Mouse (Mus musculus): ENCODE data around the gene Mapk12.
A peak's percentile ranks its signal among the peaks of the same experiment; 100 is the strongest.

Mapk12 gene

DNA sequence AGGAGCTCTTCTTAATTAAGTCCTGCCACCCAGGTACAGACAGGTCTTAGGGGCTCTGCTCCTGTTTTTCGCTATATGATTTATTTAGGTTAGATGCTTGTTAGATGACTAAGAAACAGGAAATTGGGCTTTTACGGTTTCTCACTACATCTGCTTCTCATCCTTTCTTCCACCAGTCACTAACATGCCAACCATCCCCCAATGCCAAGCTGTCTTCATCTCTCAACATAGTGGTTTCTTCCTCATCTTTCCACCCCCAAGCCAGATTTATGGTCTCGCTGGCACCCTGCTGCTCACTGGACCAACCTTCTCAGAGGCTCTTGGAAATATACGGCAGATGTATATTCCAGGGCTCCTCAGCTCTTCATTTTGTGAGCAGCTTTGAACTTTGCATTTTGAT lies 49.8 kb downstream of the Mapk12 start:
- peak; percentile 47 for DNase-seq

DNA sequence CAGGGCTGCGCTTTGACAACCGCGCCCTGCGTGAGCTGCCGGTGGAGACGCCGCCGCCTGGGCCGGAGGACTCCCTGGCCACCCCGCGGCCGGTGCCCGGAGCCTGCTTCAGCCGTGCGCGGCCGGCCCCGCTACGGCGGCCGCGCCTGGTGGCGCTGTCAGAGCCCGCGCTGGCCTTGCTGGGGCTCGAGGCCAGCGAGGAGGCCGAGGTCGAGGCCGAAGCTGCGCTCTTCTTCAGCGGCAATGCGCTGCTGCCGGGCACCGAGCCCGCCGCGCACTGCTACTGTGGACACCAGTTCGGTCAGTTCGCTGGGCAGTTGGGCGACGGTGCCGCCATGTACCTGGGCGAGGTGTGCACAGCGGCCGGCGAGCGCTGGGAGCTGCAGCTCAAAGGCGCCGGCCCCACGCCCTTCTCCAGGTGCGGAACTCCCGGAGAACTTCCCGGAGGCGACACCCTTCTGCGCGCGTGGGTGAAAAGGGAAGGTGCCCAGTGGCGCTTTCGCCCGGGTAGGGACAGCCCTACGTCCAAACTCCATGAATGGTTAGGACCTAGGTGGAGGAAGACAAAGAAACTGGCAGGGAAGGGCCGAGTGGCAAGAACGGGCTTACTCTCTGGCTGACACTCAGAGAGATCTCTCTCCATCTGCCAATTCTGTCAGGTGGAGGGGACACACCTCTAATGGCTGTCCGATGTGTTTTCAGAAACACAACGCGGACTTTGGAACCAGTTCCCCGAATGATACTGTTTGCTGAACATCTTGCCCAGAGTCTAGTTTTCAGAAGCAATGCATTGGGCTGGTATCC lies 51.1 kb downstream of the Mapk12 start:
- no peak for DNase-seq

DNA sequence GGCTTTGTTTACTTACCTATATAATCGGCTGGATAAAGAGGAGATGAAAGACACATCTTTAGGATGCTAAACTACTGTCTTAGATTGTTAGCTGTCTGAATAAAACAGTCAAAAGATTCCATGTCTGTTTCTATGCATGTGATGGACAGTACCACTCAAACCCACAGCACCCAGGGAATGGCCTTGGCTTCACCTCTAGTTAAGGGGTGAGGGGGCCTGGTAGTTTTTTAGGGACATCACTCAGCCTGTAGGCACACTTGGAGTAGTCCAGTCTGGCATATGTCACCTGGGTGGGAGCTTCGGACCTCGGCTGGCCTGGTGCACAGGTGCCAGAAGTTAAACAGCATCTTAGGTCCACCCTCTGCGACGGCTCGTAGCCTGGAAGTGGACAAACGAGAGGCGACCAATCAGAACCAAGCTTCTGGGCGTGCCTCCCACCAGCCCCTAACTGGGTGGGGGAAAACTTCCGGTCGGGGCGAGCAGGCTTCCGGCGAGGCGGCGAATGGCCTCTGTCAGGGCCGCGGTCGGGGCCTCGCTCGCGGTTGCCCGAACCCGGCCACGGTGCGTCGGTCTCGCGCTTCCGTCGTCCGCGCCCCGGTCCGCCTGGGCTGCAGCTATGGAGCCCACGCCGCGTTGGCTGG lies 51.8 kb downstream of the Mapk12 start, which contains the start of gene Selenoo:
TSS of gene Selenoo (plus strand) at position 478 of the 641 bp plus-strand sequence.
- peak; percentile 95 for DNase-seq

DNA sequence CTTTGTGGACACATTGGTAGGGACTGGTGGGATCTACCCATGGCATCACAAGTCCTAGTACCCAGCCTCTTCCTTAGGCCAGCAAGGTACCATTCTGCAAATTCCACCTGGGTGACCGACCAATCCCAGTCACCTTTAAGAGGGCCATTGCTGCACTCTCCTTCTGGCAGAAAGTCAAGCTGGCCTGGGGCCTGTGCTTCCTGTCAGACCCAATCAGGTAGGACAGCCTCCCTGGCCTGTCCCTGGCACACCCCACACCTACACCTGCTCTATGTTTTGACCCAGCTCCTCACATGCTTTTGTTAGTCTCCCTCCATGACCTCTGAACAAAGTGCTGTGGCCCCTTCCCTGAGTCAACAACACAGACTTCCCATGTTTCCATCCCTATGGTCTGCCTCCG lies 55.7 kb downstream of the Mapk12 start:
- no peak for DNase-seq

DNA sequence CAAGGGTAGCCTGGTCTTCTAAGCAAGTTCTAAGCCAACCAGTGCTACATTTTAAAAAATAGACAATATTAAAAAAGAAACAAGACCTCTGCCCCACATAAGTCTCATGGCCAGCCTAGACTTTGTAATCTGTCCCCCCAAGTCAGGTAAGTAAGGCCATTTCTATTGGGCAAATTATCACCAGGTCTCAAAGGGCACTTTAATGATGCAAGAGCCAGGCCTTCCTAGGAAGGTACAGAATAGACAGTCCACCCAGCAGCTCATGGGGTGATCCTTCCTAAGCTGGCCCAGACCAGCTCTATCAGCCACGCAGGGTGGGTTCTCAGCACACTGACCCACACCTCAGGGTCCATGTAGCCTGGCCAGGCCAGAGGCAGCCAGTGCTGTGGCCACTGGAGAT lies 56.6 kb downstream of the Mapk12 start:
- no peak for DNase-seq

Measured in right cerebral cortex, adult 18-20 months (tissue).